Mouse (Mus musculus): Measurements from ENCODE around the gene Csf1.

DNA sequence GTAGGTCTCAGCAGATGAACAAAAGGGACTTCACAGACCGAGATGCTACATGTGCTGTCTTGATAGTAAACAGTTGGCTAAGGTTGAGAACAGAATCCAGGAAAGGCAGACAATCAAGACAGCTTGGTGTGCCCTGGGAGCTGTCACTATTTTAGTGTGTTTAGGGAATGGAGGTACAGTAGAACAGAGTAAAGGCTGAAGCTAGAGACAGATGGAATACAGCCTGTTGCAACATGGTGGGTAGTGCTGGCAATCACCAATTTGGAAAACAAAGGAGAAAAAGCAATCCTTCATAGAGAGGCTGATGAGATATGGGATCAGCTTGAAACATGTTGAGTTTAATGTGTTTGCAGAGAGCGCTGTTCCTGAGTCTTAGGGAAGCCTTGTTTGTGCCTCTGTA is 59.6 kb downstream of the Csf1 start:
- TF ChIP-seq GATA1 (IDR thresholded peaks at IDR 0.05; ENCODE audit: low read length) (no peak), TAL1 (IDR thresholded peaks at IDR 0.05; ENCODE audit: low read length) (no peak)

Measured in erythroblast, embryonic 14.5 days (primary cell).